Mouse (Mus musculus) ovary, postnatal 10 days (tissue): ENCODE measurements around the gene Hacd2.

Source experiments
- DNase-seq: peaks from one replicate; pipeline ENCODE4 v3.0.0; 2022; ENCODE audit warnings: low spot score

Gene Hacd2

GRCm38 (mm10) chr16:35054432-35055193 lies 32.4 kb downstream of the Hacd2 start:
- DNase-seq = no peak

DNA sequence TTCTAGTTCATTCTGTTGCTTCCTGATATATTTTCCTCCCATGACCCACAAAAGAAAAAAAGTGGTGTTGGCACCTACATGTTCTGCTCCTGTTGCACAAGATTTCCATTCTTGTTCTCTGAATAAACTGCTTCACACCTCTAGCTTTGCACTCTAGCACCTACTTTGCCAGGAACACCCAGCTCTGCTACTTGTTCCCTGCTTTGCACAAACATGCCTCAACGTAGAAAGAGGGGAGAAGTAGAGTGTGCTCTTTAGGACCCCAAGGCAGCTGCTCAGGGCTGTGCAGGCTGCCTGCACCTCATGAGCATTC lies 32.9 kb downstream of the Hacd2 start:
- no peak for DNase-seq

DNA sequence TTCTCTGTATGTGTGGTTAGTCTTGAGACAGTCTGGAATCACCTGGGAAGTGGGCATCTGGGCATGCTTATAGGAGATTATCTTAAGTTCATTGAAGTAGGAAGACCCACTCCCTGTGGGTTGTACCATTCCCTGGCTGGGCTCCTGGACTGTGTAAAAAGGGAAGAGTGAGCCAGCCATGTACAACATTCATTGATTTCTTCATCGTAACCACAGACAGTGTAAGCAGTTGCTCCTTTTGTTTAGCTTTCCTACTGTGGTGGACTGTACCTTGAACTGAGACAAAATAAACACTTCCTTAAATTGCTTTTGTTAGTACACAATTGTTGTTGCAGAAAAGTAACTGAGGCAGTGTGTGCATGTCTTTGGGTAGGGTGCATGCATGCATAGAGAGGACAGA lies 33.6 kb downstream of the Hacd2 start:
- DNase-seq = no peak

DNA sequence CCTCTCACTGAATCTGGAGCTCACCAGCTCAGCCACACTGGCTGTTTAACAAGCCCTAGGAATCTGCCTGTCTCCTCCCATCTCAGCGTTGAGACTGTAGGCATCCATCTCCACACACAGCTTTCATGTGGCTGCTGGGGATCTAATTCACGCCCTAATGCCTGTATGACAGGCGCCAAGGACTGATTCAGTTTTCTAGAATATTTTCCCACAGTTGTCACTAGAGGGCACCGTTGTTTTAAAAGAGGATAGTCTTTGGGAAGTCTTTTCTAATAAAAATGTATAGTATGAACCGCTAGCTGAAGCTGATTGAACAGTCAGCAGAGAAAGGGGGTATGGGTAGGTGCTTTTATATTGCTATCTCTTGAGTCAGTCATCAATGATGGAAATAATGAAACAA lies 34.1 kb downstream of the Hacd2 start:
- DNase-seq = no peak

DNA sequence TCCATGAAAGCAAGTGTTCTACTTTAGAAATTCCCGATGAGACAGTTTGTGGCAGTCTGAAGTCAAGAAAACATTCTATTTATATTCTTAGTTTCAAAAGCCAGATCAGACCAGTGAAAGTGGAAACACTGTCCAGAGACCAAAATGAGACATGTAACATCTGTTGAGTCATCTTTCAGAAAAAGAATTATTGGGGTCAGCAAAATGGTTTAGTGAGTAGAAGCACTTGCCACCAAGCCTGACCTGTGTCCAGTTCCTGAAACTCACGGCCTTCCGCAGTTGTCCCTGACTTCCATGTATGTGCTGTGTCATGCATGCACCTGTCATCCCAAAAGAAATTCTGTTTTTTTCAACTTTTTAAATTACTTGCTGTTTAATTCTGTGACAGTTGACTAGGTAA lies 34.6 kb downstream of the Hacd2 start:
- DNase-seq = no peak

DNA sequence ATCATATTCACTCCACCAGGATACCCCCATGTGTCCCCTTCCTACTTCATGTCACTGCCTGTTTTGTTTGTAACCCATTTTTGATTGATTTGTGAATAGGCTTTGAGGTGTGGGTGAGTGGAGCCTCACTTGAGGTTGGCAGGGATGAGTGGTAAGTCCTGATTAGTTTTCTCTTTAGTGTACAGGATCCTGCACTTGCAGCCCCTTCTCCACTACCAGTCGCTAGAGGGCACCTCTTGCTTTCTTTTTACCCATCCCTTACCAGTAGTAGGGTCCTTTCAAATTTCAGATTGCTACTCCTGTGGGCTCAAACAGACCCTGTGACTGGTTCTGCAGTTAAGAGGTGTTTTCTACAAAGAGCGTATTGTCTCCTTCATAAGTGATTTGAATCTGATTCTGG lies 38.8 kb downstream of the Hacd2 start:
- no peak for DNase-seq

GRCm38 (mm10) chr16:35065724-35066123 lies 43.5 kb downstream of the Hacd2 start:
- DNase-seq = no peak

DNA sequence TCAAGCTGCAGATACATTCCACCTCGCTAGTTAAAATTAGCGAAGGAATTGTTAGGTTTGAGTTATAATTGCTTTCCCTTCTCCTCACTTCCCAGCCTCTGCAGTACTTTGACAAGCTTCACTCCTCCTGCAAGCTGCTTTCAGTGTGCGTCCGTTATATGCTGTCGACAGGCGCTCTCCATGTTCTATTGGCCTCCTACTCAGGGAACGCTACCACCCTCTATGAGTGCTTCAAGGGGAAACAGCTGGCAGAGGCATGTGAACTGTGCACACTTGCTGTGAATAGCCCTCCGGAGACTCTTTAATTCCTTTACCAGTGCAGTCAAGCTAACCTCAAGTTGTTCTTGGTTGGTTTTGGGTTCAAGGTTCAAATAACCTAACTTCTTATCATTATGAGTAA lies 44.9 kb downstream of the Hacd2 start:
- DNase-seq = no peak

DNA sequence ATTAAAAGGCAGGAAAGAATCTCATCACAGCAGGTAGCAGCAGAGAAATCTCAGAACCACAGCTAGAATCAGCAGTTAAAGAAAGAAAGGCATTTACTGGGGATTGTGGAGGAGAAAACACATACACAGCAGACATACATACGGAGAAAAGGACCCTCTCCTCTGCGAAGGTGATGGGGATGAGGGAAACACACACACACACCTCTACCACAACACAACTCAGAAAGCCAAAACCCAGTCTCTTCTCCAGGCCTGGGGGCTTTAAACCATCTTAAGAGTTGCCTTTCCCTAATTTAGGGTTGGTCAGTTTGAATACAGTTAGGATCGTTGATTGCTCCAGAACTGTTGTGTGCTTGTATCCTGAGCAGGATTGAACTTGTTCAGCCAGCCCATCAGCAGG lies 45.4 kb downstream of the Hacd2 start:
- no peak for DNase-seq

- DNase-seq = no peak
Observed at GRCm38 (mm10) chr16:35068886-35069285, 46.7 kb downstream of the Hacd2 start.

DNA sequence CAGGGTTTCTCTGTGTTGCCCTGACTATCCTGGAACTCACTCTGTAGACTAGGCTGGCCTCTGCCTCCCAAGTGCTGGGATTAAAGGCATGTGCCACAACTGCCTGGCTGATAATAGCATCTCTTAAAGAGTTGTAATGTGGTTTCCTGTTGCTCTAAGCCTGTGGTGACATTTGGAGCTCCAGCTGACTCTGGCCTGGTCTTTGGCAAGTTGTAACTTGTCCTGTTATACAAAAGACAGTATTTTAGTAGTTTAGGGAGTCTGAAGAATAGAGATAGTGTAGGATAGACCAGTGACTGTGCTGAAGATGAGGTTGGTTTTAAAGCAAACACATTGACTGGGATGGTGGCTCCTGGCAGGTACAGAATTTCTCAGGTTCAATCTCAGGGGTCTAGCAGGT lies 52.2 kb downstream of the Hacd2 start:
- DNase-seq = no peak

- DNase-seq = no peak
Observed at GRCm38 (mm10) chr16:35075643-35076042, 53.4 kb downstream of the Hacd2 start.

GRCm38 (mm10) chr16:35093500-35093899 lies 71.3 kb downstream of the Hacd2 start:
- no peak for DNase-seq

DNA sequence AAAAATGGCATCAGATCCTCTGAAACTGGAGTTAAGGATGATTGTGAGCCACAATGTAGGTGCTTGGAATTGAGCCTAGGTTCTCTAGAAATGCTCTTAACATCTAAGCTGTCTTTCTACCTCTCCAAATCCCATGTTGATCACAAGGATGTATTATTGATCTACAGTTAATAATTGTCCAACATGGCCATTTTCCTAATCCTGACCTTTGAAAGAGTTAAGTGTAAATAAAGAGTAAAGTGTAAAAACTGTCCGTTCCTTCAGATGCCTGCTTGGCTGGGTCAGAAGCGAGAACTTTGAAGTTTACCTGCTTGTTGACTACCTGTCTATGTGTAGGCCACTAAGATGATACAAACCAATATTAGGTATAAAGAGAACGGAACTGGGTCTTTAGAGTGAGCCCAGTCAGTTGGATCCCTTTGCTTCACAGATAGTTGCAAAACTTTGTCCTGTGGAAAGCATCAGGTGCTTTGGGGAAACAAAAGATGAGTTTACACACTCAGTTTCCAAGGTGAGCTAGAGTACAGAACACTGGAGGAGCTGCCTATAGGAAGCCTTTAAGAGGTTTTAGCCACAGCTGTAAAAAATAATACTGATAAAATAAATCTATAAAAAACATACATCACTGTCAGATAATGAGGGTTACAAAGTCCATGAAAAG lies 75.8 kb downstream of the Hacd2 start:
- no peak for DNase-seq

DNA sequence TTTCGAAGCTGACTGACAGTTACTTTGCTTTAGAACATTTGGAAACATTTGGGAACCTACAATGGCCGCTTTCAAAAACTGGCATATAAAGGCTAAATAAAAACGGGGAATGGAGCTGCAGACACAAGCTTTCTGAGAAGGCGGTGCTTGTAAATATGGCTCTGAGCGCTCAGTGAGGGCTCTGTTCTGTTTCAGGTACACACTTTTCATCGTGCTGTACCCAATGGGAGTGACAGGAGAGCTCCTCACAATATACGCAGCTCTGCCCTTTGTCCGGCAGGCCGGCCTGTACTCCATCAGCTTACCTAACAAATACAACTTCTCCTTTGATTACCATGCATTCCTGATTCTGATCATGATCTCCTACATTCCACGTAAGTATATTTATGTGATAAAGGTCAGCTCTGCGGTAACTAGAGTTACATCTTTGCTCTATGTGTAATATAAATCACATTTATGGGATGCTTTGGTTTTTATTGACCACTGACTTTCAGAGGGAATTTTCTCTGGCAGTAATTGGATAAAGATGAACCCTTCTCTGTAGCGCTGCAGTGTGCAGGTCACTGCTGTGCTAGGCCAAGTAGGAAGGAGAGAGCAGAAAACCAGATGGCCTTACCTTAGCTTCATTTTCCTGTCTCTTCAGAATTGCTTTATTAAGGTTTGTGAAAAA lies 79.7 kb downstream of the Hacd2 start:
- DNase-seq = no peak

GRCm38 (mm10) chr16:35102866-35103620 lies 80.8 kb downstream of the Hacd2 start:
- no peak for DNase-seq

DNA sequence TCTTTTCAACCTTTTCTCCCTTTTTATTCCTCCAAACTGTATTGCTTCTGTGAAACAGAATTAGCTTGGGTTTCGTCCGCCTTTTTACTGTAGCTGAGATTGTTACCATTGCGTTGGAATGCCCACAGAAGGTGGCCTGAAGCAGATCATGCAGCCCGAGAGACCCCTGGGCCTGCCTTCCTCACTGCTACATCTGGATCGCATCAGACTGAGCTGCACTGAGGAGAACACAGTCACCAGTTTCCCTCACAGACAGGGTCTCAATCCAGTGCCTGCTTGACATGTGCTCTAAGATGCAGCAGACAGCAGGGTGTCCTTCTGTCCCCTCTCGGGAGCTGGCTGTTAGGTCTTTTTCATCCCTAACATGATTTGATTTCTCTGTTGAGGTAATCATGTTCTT lies 85.8 kb downstream of the Hacd2 start:
- no peak for DNase-seq

- DNase-seq = no peak
Observed at GRCm38 (mm10) chr16:35109156-35109555, 86.9 kb downstream of the Hacd2 start.

DNA sequence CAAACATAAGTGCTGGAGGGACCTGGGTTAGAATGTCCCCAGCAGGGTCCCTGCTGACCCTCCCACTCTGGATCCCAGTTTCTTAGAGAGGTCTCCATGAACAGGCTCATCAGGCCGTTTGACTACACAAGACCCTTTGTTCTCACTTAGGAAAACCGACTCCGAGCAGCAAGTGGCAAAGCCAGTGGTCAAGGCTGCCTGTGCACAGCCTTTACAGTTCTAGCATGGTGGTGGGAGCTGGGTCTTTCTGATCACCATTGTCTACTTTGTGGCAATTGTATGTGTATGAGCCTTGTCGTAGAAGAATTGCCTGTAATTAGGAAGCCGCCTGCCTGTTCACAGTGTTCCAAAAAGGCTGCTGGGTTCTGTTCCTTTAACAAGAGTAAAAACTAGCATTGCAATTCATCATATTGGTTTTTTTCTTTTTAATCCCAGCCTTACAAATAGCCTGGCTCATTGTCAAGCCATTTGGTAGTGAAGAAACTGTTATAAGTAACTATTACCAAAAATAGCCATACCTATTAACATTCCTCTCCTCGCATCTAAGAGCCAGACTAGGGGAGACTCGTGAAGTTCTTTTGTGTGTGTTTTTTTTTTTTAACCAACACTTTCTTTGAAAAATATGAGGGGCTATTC lies 87.5 kb downstream of the Hacd2 start:
- no peak for DNase-seq

- DNase-seq = peak; percentile 89
Observed at GRCm38 (mm10) chr16:35110410-35111142, 88.3 kb downstream of the Hacd2 start.

DNA sequence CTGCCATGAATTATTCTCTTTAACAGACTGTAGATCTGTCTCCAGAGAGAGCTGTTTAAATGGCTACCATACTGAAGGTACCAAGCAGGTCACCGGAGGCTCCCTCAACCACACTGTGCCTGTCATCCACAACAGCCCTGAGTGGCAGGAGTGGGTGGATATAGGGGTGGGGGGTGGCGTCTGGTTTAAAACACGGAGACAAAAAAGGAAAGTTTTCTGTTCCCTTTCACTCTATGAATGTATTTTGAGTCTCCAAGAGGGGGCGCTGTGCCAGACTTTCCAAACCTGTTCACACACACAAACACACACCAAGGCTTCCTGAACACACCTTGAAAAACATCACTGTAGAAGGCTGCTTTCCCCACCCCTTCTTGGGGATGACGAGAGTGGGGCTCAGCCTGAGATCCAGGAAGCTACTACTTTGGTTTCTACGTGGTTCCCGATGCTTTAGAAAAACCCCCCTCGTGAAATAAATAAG lies 89.0 kb downstream of the Hacd2 start:
- no peak for DNase-seq
